Mouse (Mus musculus) kidney, adult 8-10 months (tissue): Measurements from ENCODE around the gene Ppm1h.

ENCODE experiments used
- DNase-seq, 2 experiments: peaks; one replicate each; pipeline ENCODE4 v3.0.0; 2022

The Ppm1h gene

GRCm38 (mm10) chr10:122984531-122985251, 306.1 kb downstream of the Ppm1h start:
- no peak for DNase-seq

GRCm38 (mm10) chr10:122985252-122985514, 306.6 kb downstream of the Ppm1h start:
- peak in 1 of 2 experiments; percentile 29 for DNase-seq

GRCm38 (mm10) chr10:122985515-122986319, 307.2 kb downstream of the Ppm1h start:
- peak; percentile 72 to 76 for DNase-seq

- peak; percentile 69 to 77 for DNase-seq
Measured at GRCm38 (mm10) chr10:122986320-122987225, 308.0 kb downstream of the Ppm1h start.

GRCm38 (mm10) chr10:122987671-122988128, 309.1 kb downstream of the Ppm1h start:
- peak; percentile 52 to 61 for DNase-seq

- DNase-seq, result no peak
Measured at GRCm38 (mm10) chr10:122988372-122988771, 309.8 kb downstream of the Ppm1h start.

GRCm38 (mm10) chr10:122989916-122990315, 311.4 kb downstream of the Ppm1h start:
- no peak for DNase-seq

DNA sequence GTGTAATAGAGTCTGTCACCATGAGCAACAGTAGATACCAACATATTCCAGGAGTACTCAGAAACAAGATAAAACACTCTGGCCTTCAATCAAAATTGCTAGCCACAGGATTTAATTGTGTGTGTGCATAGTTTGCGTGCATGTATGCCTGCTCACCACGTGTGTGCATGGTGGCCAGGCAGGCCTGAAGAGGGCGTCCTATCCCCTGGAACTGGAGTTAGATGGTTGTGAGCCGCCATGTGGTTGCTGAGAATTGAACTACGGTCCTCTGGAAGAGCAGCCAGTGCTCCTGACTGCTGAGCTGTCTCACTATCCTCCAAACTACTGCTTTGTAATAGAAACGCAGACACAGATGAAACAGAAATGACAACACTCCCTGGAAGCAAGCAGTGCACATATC, 312.0 kb downstream of the Ppm1h start:
- no peak for DNase-seq

GRCm38 (mm10) chr10:122991053-122991452, 312.5 kb downstream of the Ppm1h start:
- DNase-seq, result no peak

DNA sequence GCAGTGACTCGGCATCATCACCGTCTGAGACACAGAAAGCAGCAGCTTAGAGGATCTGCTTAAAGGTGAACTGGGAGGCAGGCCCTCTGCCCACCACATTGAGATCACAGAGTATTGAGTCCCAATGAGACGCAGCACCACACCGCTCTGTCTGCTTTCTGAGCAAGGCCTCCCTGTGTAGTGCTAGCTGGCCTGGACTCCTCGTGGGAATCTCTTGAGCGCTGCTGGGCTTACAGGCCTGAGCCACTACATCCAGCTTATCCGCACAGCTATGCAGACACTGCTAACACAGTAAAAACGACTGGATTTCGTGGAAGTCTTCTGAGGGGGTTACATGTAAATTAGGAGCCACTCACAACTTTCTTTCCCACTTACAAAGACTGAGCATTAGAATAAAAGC, 313.1 kb downstream of the Ppm1h start:
- no peak for DNase-seq

- DNase-seq, result no peak
Measured at GRCm38 (mm10) chr10:122994402-122995107, 316.0 kb downstream of the Ppm1h start.
